Mouse (Mus musculus) heart, postnatal 10 days (tissue): ENCODE measurements at regions not wholly inside any gene's neighbourhood (a gene's known extent, or its start where the extent isn't known, plus 50 kb on each side); places are given as distances from the start of the nearest gene placed in this dataset.
"Not testable (repeated sequence)": the region's sequence is repeated elsewhere in the genome, so short reads cannot be mapped to it uniquely, and the experiment has no call there.

Experiments
- DNase-seq, 2 experiments: peaks; one replicate each; pipeline ENCODE4 v3.0.0; 2021
- intact Hi-C: fragments of 180-260 bp; cut with DNase I; formaldehyde crosslinking; loops from one replicate; pipeline ENCODE4 v1.15.1; 2025

GRCm38 (mm10) chr10:48582006-48582405 lies 1206.6 kb downstream of the Grik2 start:
- no peak for DNase-seq
- intact Hi-C loops, result no loop called here

DNA sequence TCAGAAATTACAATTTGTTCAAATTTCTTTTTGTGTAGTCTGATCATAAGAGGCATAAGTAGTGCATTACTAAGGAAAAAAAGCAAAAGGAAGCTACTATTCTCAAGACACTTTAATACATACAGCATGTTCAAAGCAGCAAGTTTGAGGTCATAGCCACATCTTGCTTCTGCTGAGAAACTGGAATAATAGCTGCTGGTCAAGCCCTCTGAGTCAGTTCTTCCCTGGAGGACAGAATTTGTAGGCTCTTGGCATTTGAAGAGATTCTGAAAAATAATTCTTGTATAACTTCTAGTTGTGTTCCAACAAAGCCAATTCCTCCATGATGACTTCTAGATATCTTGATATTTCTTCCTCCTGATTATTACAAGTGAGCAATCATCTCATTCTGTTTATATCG lies 1207.5 kb downstream of the Grik2 start:
- intact Hi-C loops, result no loop called here
- no peak for DNase-seq

GRCm38 (mm10) chr10:48572600-48572999 lies 1216.0 kb downstream of the Grik2 start:
- intact Hi-C loops, result no loop called here
- DNase-seq, result no peak

DNA sequence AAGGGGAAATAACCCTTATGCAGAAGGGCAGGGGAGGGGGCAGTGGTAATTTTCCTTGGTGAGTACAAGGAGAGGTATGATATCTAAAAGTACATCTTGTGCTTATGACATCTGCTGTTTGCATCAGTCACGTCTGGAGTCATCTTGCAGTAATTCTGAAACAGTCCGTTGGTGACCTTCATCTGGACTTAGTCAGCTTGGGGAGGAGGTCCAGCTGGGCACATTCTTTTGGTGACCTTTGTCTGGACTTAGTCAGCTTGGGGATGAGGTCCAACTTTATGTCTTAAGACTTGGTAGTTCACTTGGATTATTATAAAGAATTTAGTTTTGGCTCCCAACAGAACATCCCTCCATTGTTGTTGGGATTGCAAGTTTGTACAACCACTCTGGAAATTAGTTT lies 1238.8 kb downstream of the Grik2 start:
- peak in 1 of 2 experiments; percentile 4 for DNase-seq
- intact Hi-C loops, result not testable (repeated sequence)

DNA sequence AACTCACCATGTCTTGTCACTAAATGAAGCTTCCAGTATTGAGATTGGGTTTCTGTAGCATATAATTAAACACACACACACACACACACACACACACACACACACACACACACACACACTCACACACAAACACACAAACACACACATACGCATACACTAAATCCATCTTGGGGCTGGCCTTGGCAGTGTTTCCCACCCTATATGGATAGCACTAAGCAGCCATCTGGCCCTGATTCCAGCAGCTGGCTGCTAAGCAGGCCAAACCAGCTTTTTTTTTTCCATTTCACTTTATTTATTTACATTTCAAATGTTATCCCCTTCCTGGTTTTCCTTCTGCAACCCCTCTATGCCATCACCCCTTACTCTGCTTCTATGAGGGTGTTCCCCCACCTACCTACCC lies 1266.3 kb downstream of the Grik2 start:
- DNase-seq, result no peak
- intact Hi-C loops, result no loop called here

DNA sequence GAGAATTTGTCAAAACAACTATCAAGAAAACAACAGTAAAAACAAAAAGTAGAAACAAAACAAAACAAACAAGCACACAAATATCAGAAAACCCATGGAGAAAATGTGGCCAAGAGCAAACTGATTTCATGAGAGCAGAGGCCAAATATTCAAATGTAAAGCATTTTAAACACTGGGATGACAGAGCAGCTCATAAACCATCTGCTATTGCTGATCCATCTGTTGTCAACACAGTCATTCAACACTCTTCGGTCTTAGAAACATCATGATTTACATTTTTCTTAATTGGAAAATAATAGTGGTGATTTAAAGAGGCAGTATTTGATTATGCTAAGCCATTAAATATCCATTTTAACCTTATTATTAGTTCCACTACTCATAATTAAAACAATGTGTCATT lies 1315.6 kb downstream of the Grik2 start:
- intact Hi-C loops, result no loop called here

GRCm38 (mm10) chr10:48443739-48444342 lies 1344.7 kb downstream of the Grik2 start:
- intact Hi-C loops, result no loop called here
- DNase-seq, result no peak

More for the DNA sequence above, 1315.6 kb downstream of the Grik2 start:
- DNase-seq, result no peak

DNA sequence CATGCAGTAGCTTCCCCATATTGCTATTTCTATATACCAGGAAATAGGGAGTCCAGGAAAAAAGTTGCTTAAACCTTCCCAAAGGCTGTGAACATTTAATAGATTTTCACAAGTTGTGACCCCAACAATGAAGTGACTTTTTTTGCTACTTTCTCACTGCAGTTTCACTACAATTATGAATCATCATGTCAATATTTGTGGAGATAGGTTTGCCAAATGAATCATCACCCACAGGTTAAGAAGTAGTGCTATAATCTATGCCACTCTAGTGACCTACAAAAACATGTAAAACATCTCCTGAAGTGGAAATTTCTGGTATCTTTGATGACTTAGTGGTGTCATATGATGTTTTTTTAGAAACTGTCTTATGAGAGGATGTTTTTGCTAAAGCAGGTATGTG lies 1355.3 kb downstream of the Grik2 start:
- intact Hi-C loops, result no loop called here

DNA sequence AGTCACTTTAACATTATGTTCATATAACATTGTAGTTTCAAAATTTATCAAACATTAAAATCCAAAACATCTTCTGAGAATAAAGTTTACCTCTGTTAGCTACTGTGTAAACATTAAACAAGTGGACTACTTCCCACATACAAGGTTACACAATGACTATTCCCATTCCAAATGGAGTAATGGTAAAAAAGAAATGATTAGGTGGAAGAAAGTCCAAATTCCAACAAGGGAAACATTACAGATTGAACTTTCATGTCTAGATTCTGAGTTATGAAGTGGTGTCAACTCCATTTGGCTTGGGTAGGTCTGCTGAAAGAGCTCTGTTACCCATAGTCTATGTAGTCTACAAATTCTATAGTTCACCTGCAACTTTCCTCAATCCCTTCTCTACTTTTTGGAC lies 1363.1 kb downstream of the Grik2 start:
- intact Hi-C loops, result no loop called here
- no peak for DNase-seq

More for the DNA sequence above, 1355.3 kb downstream of the Grik2 start:
- no peak for DNase-seq

DNA sequence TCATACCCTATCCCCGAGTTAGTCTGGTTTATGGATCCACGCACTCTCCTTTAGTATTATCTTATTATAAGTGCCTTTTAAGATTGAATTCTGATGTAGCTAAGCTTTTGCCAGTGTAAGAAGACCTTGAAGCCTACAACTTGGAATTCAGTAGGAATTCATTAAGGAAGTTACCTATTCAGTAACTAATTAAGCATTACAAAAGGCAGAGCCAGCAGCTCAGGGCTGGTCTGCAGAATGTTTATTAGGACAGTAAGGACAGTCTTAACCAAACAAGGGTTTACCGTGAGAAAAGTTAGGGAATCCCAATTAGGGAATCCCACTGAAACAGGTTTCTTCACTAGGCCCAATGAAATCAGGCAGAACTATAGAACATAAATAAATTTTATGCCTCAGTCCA lies 1383.5 kb downstream of the Grik2 start:
- no peak for DNase-seq
- intact Hi-C loops, result no loop called here
